Mouse (Mus musculus) cerebellum, postnatal 36 days (tissue): ENCODE data around the gene Sag.

ENCODE experiments used
- DNase-seq, 2 experiments: peaks; one replicate each; pipeline ENCODE4 v3.0.0; 2021 to 2022; ENCODE audit warnings: mixed read lengths in 2 of 2

The Sag gene

DNA sequence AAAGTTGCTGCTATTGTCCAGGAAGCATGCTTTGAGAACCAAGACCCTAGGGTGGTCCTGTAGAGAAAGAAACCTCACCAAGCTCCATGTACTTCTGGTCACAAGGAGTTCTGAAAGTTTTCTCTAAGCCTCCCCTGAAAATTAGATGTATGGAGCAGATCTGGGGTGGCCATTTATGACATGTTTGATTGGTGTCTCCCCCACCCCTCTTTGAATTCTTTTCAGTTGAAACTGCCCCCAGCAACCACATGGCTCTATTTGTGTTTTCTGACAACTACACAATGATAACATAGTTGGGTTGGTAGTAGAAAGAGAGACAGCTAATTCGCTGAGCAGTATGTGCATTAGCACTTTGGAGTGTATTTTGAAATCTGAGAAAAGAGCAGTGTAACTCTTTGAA, 52.0 kb downstream of the Sag start:
- DNase-seq: no peak

GRCm38 (mm10) chr1:87856823-87857222, 53.3 kb downstream of the Sag start:
- no peak for DNase-seq

DNA sequence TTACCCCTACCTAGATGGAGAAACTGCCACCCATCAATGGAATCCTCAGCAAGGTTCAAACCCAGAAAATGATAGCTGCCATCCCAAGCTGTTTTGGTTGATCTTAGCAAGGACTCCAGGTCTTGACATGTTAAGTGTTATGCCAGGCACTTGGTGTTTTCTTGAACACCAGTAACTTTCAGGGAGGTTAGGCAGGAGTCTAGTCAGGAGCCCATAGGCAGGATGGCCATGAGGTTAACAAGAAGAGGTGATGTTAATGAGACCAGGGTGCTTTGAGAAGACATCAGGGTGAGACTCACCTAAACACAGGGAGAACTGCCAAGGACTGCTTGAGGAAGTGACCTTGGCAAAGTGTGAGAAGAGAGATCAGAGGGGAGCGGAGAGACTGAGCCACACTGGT, 54.6 kb downstream of the Sag start:
- DNase-seq: no peak

GRCm38 (mm10) chr1:87858529-87858928, 55.0 kb downstream of the Sag start:
- no peak for DNase-seq

GRCm38 (mm10) chr1:87863602-87864001, 60.1 kb downstream of the Sag start:
- no peak for DNase-seq

- DNase-seq: no peak
These were observed 61.4 kb downstream of the Sag start for GRCm38 (mm10) chr1:87864889-87865288.

- no peak for DNase-seq
These were observed 63.2 kb downstream of the Sag start for GRCm38 (mm10) chr1:87866672-87867071.

- DNase-seq: peak; percentile 38 to 54
These were observed 68.1 kb downstream of the Sag start for GRCm38 (mm10) chr1:87871546-87871945.

DNA sequence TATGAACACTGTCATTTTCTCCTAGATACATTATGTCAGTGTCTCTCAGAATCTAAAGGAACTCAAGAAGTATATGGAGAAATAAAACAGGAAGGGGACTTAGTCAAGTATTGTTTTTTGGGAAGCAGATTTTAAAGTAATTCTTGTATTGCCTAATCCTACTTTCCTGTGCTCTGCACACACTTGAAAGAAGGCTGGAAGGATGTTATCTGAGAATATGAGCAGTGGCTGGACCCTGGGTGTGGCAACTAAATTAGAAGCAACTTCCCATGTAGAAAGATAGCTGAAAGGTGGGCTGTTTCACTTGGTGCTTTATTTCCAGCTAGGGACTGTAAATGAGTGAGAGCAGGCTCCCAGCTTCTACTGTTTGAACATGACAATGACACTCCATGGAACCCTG, 69.6 kb downstream of the Sag start:
- DNase-seq: no peak

DNA sequence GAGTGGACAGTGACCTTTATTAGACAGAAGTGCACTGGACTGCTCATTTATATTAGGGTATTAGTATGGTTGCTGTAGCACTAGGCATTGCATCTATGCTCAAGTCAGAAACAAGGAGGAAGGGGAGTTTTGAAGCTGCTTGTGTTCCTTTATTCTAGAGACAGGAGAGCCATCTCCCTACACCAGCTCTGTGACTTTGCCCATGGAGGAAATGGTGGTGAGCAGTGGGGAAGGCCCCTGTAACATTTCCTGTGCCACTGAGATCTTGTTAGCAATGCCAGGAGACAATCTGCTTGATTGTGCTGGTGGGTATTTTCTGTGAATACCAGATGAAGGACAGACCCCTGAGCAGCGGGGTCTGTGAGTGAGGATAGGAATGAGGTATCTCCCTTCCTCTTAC, 72.6 kb downstream of the Sag start:
- DNase-seq: no peak

GRCm38 (mm10) chr1:87877552-87878283, 74.2 kb downstream of the Sag start:
- DNase-seq: no peak

DNA sequence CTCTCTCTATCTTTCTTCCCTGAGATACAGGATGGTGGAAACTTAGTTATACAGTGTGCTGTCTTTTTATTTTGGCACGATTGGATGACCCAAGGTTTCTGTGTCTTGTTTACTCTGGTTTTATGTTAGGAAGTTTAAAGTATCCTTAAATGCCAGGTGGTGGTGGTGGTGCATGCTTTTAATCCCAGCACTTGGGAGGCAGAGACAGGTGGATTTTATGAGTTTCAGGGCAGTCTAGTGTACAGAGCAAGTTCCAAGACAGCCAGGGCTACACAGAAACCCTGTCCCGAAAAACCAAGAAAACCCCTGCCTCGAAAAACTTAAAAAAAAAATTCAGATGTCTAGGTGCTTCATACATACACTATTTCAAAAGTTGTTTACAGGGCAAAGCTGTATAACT, 75.6 kb downstream of the Sag start:
- DNase-seq: no peak

- peak; percentile 86 to 94 for DNase-seq
These were observed 76.2 kb downstream of the Sag start for GRCm38 (mm10) chr1:87879494-87880325.

DNA sequence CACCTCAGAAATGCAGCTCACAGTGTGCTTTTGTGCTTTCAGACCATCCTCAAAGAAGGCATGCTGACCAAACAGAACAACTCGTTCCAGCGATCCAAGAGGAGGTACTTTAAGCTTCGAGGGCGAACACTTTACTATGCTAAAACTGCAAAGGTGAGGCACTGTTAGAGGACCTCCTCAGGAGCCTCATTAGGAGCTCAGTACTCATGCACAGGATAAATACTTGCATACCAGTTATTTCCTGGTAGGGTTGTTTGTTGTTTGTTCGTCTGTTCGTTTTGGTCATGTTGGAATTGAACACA, 76.8 kb downstream of the Sag start:
- DNase-seq: no peak

DNA sequence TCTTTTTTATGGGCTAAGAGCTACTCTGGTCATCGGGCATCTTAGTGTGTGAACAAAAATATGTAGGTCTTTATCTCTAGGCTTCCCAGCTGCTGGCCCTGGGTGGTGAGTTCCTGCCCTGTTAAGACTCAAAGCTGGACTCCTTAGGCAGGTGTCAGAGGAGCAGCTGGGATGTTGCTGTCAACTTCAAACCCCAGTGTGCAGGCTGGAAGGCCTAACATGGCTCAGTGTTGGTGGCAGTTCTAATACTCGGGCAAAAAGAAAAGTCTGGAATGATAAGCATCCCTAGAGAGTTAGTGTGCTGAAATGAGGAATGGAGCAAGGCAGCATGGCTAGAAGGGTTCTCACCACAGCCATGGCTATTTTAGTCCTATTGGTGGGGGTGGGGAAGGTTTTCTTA, 77.4 kb downstream of the Sag start:
- DNase-seq: no peak

GRCm38 (mm10) chr1:87881726-87882125, 78.2 kb downstream of the Sag start:
- DNase-seq: no peak

GRCm38 (mm10) chr1:87882554-87882953, 79.1 kb downstream of the Sag start:
- no peak for DNase-seq

- DNase-seq: no peak
These were observed 87.5 kb downstream of the Sag start for GRCm38 (mm10) chr1:87890960-87891359.

GRCm38 (mm10) chr1:87891634-87892033, 88.2 kb downstream of the Sag start:
- DNase-seq: peak; percentile 51 to 61

DNA sequence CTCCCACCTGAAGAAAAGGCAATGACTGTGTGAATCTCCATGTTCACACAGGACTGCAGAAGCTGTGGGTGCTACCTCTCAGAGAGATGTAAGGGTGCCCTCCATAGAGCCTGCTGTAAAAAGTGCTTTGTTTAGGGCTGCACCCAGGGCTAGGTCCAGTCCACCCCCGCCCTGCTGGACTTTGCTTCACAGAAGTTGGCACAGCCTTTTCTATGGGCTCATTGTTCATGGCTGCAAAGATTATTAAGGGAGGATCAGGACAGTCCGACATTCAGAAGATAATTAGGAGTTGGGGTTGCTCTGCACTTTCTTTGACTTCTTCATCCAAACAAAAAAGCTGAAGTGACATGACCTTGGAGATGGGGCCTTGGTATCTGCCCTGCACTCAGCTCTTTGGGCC, 89.0 kb downstream of the Sag start:
- DNase-seq: no peak

- DNase-seq: no peak
These were observed 89.9 kb downstream of the Sag start for GRCm38 (mm10) chr1:87893414-87893813.
